Mouse (Mus musculus): ENCODE results near the gene Elavl1.

- TF ChIP-seq CTCF (IDR thresholded peaks at IDR 0.05; ENCODE audit: control insufficient read depth, insufficient read depth, insufficient replicate concordance, low read depth, low read length) (no peak), POLR2A (IDR thresholded peaks at IDR 0.05; ENCODE audit: control insufficient read depth, low read depth, low read length) (no peak)
Measured at GRCm38 (mm10) chr8:4321031-4321430, 4.2 kb downstream of the Elavl1 start.
